Mouse (Mus musculus): ENCODE results near the gene Hpn.

The Hpn gene

DNA sequence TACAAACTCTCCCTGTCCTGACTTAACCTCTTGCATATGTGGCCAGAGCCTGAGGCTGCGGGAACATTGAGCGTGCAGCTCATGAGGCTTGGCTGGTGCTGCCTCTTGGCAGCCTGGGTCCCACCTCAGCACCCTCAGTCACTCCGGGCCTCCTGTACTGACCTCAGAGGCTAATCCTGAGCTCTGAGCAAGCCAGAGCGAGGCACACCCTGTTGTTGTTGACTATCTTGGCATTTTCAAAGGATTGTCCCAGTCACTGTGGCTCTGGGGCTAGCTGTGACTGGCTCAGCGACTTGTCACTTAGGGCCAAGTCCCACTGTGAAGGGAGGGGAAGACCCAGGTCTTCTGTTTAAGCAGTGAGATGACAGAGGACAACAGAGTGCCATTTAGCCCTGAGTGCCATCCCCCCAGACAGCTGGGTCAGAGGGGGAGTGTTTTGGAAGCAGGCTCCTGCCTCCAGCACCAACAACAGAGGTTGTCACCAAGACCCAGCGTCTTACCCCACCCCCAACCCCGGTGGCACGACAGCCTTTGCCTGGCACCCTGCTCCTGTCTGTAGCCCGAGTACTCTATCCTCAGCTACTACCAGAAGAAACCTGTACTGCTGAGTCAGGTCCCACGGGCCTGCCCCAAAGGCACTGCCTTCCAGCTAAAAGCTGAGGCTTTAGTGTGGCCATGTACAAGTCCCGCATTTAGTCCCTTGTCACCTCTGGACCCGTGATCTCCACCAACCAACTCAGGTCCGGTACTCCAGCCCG lies 32.1 kb downstream of the Hpn start:
- DNase-seq (ENCODE audit: inconsistent age in 2 of 2, low spot score in 1 of 2), result peak in 1 of 2 experiments; percentile 66

DNA sequence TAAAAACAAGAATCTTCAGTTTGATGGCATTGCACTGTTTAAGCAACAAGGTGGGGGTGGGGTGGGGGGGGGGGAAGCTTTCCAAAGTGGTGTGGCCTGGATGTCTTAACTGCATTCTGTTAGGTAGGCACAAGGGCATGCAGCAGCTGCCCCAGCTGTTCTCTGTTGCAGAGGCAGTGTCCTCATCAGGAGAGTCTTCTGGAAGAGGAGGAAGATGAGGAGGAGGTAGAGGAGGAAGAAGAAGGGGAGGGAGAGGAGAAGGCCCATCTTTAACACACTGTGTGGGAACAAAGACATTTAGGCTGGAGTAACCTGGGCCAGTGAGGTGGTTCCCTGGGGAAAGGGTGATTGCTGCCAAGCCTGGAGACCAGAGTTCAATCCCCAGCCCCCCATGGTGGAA lies 33.0 kb downstream of the Hpn start:
- no peak for DNase-seq (ENCODE audit: inconsistent age in 2 of 2, low spot score in 1 of 2)

DNA sequence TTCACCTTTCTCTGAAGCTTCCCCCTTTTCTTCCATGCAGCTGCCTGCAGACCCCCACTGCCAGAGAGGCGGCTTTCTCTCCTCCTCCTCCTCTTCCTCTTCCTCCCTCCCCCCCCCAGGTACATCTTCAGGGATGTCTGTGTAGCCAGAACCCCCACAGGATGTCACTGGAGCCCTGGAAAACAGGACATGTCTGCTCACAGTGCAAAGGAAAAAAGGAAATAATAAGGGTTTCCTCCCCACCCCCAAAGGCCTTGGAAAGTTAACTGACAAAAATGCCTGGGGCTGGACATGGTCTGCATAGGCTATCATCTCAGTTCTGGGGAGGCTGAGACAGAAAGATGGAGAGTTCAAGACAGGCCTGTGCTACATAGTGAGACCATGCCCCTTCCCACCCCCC lies 34.0 kb downstream of the Hpn start:
- DNase-seq (ENCODE audit: inconsistent age in 2 of 2, low spot score in 1 of 2), result no peak

DNA sequence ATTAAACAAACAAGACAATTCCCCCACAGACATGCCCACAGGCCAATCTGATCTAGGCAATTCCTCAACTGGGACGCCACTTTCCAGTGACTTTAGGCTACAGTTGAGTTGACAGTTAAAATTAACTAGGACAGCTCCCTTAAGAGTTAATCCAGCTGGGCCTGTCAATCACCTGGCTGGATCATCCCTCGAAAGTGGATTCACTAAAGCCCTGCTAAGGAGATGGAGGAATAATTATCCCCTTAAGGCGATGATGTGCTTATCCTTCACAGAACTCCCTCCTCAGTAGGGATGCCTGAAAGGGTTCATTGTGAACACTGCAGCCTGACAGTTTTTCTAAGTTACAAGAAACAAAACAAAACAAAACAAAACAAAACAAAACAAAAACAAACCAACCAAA lies 34.5 kb downstream of the Hpn start:
- DNase-seq (ENCODE audit: inconsistent age in 2 of 2, low spot score in 1 of 2), result no peak

DNA sequence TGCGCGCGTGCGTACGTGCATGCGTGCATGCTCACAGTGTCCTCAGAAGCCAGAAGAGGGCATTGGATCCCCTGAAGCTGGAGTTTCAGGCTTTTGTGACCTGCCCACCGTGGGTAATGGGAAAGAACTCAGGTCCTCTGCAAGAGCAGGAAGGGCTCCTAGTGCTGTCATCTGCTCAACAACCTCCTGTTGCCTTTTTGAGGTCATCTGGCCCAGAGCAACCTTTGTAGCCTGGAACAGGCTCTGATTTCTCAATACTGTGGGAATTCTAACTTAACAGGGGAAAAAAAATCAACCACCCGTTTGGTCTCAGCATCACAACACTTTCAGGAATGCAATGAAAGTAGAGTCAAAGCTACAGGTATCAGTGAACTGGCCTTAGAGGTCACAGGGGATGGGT lies 35.4 kb downstream of the Hpn start:
- no peak for DNase-seq (ENCODE audit: inconsistent age in 2 of 2, low spot score in 1 of 2)

DNA sequence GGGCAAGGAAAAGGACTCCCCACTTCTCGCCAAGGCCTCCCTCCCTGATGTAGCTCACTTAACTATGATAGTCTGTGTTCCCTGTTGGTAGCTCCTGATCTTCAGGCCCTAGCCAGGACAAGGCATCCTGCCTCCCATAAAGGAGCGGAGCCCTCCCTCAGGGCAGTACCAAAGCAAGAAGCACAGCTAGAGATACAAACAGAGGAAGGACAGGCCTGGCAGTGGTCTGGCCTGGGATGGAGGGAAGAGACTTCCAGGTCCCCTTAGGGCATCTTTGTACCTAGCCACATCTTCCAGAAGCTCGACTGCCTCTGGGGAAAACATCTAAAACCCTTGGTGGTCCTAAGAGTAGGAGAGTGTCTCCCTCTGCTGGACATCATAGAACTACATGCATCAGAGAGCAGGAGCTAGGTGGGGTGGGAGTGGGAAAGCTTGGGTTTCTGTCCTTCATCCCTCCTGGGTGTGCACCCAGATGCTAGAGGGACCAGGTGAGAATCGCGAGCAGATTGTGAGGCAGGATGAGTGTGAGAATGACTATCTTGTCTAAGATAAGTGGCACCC lies 37.1 kb downstream of the Hpn start:
- peak in 1 of 2 experiments; percentile 76 for DNase-seq (ENCODE audit: inconsistent age in 2 of 2, low spot score in 1 of 2)

DNA sequence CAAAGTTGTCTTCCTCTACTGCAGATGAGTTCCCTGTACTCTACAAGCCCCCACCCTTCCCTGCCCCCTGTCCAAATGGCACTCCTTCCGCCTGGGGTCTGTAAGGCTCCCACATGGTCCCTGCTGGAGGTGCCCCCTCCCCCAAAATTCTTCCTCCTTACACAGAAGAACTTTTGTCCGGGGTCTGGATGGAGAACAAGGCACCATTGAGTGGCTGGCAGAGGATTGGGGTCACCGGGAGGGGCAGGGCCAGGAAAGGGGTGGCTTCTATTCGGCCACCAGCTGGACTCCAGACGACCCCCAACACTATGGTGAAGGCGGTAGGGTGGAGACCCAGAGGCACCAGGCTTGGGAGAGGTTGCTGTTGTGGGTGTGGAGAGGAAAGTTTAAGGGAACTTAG lies 37.6 kb downstream of the Hpn start:
- DNase-seq (ENCODE audit: inconsistent age in 2 of 2, low spot score in 1 of 2), result no peak

DNA sequence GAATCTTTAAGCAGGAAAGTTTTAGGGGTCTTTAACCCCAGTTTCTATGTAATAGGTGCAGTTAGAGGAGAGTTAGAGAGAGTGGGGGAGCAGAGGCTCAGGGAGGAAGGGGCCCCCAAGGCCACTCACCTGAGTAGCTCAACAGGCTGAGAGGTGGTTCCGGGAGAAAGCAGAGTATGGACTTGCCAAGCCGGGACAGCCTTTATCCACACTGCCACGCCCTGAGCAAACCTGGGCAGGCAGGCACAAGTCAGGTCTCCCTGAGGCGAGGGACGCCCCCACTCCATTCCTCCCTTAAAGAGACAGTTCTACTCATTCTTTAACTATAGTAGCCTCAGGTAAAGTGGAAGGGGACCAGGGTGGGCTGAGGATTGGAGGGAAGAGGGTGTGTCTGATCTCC lies 38.6 kb downstream of the Hpn start, which contains the start of gene Fxyd3:
Fxyd3 (minus strand) TSS at position 213 of the 400 bp plus-strand sequence.
- no peak for DNase-seq (ENCODE audit: inconsistent age in 2 of 2, low spot score in 1 of 2)

DNA sequence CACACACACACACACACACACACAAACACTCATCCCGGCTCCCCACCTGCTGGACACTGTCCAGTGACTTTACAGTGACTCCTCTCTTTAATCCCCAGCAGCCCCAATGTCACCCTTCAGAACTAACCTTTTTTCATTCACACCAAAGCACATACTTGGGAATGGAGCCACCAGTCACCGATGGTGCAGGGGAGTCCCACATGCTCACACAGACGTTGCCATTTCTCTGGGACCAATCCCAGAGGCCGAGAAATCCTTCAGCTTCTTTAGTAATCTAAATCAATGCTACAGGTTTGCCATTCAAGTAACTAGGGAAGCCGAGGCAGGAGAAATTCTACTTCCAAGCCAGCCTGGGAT lies 40.4 kb downstream of the Hpn start:
- DNase-seq (ENCODE audit: inconsistent age in 2 of 2, low spot score in 1 of 2), result no peak

DNA sequence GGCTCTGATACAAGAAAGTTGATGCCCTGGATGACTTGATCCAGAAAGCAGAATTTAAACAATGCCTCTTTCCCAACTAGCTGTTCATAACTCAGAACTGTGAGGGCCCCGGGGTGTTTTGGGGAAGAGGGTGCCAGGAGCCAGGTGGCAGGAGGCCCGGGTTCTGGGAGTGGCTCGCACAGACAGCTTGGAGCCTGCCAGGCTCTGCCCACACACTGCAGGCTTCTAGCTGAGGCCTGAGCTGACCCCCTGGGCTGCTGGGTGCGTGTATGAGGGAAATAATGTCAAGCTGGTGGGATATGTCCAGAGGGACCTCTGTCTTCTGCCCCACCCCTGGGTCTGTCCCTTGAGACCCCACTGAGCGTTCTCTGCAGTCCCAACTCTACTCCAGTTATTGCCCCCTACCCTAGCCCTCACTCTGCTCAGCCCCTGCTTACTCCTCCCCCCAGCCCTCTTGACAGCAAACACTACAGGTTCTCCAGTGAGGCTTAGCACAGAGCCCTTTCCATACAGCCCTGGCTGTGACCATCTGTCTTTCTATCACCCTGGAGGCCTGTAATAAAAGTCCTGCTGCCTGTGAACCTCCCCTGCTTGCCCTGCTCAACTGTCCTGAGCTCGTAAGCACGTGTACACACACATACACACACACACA lies 40.9 kb downstream of the Hpn start:
- no peak for DNase-seq (ENCODE audit: inconsistent age in 2 of 2, low spot score in 1 of 2)

DNA sequence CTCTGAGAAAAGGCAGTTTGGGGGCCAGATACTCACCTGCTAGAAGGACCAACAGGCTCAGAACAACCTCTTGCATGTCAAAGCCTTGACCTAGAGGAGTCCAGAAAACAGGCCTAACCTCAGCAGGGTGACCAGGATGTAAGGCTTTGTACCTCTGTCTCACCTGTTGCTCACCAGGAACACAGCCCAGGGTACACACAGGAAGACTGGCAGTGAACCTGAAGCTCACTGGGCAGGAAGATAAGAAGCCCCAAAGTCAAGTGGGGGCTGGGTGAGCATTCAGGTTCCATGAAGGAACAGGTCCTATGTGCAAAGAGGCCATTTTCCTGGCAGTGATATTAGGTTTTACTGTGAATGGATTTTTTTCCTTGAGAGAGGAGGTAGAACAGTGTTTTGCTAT lies 41.5 kb downstream of the Hpn start:
- DNase-seq (ENCODE audit: inconsistent age in 2 of 2, low spot score in 1 of 2), result no peak

DNA sequence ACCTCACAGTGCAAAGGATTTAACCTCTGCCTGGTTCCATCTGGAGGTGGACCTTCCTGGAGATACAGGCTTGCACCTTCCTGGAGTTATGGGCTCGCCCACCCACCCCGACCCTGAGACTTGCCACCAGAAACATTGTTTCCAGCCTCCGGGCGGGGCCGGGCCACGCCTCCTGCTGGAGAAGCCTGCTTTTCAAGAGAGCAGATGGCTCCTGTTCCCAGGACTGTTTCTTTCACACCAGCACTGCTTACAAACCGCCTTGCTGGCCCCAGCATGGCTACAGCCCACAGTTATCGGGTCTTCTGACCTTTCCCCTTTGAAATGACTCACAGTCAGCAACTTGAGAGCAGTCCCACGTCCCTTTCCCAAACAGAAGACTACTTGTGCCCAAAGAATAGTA lies 42.8 kb downstream of the Hpn start:
- DNase-seq (ENCODE audit: inconsistent age in 2 of 2, low spot score in 1 of 2), result no peak

DNA sequence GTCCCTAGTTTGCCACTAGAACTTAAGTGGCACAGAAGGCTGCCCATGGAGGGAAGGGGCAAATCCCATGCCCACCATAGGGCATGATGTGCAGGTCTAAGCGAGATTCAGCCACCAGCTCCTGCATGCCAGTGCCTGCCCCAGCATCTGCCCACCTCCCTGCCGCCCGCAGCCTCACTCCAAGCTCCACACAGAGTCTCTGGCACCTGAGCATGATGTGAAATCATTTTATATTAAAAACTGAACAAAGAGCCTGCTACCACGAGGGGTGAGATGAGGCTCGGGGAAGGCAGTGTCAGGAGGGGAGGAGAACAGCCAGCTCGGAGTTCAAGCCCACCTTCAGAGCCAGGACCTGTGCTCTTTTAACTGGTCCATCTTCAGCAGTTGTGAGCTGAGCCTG lies 44.8 kb downstream of the Hpn start:
- DNase-seq (ENCODE audit: inconsistent age in 2 of 2, low spot score in 1 of 2), result no peak

DNA sequence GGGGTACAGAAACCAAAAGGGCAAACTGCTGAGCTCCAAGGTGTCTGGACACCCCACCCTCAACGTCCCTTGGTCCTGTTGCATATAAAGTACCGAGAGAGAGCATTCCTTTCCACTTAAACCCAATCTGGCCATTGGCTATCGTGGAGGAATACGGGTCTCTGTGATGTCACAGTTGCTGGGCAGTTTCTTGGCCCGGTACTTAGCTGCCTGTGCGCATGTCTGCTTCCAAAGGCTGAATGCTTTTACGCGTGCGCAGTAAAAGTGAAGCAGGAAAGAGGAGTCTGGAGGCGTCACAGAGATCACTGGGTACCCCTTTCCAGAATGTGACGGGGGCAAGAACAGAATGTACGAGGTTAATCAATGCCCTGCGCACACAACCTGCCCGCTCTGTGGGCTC lies 45.6 kb downstream of the Hpn start:
- no peak for DNase-seq (ENCODE audit: inconsistent age in 2 of 2, low spot score in 1 of 2)

DNA sequence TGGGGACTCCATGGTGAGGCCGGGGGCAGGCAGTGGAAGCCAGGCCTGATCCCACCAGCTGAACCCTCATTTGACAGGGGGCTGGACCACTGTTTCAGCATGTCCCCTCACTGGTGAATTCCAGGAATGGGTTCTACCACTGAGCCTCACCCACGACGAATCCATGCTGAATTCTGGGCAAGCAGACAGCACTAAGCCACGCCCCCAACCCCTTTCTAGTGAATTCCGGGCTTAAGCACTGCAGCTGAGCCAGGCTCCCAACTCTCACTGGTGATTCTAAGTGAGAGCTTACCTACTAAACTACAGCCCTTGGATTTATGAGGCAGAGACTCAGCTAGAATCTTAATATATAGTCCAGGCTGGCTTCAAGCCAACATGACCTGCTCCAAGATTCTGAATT lies 47.3 kb downstream of the Hpn start:
- DNase-seq (ENCODE audit: inconsistent age in 2 of 2, low spot score in 1 of 2), result no peak

DNA sequence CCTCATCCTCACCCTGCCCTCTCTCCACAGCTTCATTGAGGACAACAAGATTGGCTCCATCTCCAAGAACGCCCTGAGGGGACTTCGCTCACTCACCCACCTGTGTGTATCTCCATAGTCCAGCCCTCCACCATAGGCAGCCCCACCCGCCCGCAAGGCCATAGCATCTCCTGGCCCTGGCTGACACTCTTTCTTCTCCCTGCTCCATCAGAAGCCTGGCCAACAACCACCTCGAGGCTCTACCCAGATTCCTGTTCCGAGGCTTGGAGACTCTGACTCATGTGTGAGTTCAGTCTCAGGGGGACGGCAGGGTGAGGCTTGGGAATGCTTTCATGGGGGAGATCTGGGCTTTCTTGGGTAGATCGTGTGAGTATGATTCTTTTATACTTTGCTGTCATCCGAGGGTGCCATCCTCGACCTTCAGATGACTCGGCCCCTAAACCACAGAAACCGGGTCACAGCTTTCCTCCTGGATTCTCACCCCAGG lies 52.0 kb downstream of the Hpn start:
- DNase-seq (ENCODE audit: inconsistent age in 2 of 2, low spot score in 1 of 2), result no peak

DNA sequence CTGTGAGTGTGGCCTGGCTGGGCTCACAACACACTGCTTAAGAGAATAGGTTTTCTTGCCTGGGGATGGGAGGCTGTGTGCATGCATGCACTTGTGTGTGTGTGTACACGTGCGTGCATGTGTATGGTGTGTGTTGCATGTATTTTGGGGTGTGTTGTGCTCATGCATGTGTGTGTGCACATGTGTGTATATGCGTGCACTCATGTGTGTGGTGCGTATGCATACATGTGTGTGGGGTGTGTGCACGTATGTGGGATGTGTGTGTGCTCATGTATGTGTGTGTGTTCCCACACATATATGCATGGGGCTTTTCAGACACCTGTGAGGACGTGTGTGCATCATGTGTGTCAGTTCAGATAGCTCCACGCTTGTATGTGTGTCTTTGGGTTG lies 54.5 kb downstream of the Hpn start:
- DNase-seq (ENCODE audit: inconsistent age in 2 of 2, low spot score in 1 of 2), result no peak

DNA sequence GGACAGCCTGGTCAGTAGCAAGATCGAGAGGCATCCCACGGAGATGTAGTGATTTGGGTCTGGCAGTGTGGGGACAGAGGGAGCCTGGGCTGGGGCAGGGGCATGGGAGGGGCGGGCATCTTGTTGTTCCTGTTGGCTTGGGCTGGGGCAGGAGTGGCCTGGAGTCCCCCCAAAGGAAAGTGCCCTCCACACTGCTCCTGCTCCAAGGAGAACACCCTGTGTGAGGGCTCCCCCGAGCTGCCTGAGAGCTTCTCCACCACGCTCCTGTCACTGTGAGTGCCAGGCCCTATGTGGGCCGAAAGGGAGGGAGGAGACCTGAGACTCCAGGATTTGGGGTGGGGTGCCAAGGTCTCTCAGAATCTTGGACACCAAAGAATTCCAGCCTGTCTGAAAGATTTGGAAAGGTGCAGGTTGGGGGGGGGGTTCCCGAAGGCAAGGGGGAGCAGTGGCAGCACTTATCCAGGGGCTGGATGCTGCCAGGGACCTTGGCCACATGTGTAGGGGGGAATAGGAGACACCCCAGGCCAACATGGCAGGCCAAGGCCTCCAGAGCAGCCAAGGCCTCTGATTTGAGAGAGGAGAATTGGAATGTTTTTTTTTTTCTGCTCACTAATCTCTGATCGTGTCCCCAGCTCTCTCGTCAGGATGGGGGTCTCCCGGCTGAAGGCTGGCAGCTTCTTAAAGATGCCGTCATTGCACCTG lies 55.0 kb downstream of the Hpn start:
- DNase-seq (ENCODE audit: inconsistent age in 2 of 2, low spot score in 1 of 2), result peak in 1 of 2 experiments; percentile 49

DNA sequence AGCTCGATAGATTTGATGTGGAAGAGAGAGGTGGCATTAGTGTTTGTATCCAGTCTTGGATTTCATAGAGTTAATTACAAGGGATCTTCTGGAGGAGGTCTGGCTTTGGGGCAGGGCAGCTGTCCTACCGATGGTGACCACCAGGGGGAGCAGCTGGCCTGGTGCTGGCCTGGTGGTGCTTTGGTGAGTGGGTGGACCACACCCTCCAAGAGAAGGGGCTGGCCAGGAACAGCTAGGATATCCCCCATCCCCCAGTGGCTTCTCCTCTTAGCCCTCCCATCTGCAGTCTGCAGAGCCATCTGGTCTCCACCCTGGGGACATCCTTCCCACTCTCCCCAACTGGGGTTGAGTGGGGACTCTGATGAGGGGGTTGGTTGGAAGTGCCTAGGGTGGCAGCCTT lies 56.0 kb downstream of the Hpn start, which contains the start of gene Lgi4:
Lgi4 (plus strand) TSS at position 235 of the 400 bp plus-strand sequence.
- DNase-seq (ENCODE audit: inconsistent age in 2 of 2, low spot score in 1 of 2), result peak; percentile 83 to 95

DNA sequence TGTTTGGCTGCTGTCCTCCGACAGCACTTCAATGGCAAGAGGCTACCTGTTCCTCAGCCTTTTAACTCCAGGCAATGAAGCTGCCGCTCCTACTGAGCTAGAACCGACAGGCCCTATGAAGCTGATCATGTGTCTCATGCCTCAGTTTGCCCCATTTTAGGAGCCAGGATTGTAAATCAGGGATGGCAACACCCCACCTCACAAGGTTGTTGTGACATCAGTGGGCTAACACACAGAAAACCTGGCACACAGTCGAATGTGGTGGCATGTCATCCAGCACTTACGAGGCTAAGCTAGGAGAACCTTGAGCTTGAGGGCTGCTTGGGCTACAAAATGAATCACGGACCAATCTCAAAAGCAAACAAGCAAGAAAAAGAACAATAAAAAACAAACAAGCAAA lies 56.9 kb downstream of the Hpn start:
- DNase-seq (ENCODE audit: inconsistent age in 2 of 2, low spot score in 1 of 2), result peak in 1 of 2 experiments; percentile 80

DNA sequence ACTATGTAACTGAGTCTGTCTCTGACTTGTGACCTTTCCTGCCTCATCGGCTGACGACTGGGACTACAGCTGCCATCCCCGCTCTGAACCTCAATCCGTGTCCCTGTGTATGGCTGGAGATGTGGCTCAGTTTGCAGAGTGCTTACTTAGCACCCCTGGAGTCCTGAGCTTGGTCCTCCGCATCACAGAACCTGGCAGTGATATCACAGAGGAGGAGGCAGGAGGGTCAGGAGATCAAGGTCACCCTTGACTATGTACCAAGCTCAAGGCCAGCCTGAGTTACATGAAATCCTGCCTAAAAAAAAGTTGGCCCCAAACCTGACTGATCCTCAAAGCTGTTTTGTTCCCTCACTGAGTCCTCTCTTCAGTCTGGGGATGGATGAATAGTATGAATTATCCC lies 57.4 kb downstream of the Hpn start:
- peak; percentile 67 to 76 for DNase-seq (ENCODE audit: inconsistent age in 2 of 2, low spot score in 1 of 2)

DNA sequence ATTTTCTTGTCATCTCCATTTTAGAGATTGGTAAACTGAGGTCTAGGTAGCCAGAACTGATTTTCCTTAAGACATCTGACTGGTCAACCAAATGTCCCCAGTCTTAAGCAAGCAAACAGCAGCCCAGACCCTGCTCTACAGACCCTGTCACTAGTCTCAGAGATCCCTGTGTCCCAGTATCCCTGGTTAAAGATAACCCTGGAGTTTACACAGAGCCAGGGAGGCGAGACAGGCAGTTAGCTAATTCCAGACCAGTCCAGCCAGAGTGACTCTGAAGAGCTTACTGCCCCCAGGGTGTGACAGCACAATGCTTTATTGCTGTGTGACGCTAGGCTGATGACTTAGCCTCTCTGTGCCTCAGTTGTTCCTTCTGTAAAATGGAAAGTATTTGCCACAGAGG lies 58.0 kb downstream of the Hpn start, which contains the start of gene Fxyd1:
Fxyd1 (minus strand) TSS at position 129 of the 400 bp plus-strand sequence.
- no peak for DNase-seq (ENCODE audit: inconsistent age in 2 of 2, low spot score in 1 of 2)

Measured in adrenal gland, adult (tissue).